Mouse (Mus musculus) brain, adult 10 weeks (tissue): Measurements from ENCODE around the gene Satb1. TPM values are rescaled to one million over a fixed set of nuclear protein-coding genes. Genes with fewer than 3 reads are reported as not detected.

Experiments
- polyA plus RNA-seq: library from polyadenylated mRNA; stranded (reverse); fragments of 350-450 nt; fragmentation: Illumina TruSeq; extraction: RNeasy Lipid Tissue Mini Kit (QIAGEN cat#74804); gene quantifications from one replicate; pipeline ENCODE4 v1.2.3, GENCODE M21; 2015; ENCODE audit warnings: low read depth, low replicate concordance

The Satb1 gene
- 52.2 TPM for polyA plus RNA-seq

DNA sequence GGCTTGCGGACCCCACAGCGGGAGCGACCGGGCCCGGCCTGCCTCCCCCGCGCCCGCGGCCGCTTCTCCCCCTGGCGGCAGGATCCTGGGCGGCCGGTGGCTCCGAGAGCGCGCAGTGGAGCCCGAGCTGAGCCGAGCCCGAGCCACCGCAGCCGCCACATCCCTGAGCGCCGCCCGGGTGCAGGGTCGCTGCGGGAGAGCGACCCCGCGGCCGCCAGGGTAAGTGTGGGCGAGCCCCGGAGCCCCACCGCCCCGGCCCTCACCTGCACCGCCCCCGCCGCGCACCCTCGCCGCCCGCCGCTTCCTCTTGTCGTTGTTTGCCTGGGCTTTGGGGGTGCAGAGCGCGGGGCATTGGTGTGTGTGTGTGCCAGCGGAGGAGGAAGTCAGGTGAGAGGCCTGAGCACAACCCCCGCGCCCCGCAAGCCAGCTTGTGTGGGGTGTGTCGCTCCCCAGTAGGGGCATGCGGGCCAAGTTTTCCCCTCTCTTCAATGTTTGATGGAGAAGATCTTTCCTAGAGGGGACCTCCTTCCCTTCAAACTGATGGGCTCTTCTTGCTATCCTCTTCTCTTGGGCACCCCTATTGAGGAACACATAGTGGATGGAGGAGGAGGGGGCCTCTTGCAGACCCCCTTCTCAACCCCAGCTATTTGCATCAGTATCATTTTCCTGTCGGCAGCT is at the start of gene Satb1:
Gene Satb1, minus strand, starts transcription at position 391 of the 678 bp plus-strand sequence.

